Mouse (Mus musculus) brain, embryonic 14.5 days (tissue): ENCODE measurements around the gene Elf5.

Experiments
- CTCF ChIP-seq: fragments of 200-500 bp; IDR thresholded peaks from 2 replicates; pipeline ENCODE4 v1.5.1; 2012; ENCODE audit warnings: inconsistent platforms, mild to moderate bottlenecking, moderate library complexity, borderline replicate concordance; ENCODE audit not compliant: insufficient read depth, insufficient read length; ENCODE audit errors: extremely low read depth
- POLR2A ChIP-seq: fragments of 200-500 bp; IDR thresholded peaks from 2 replicates; pipeline ENCODE4 v1.6.1; 2012; ENCODE audit warnings: mild to moderate bottlenecking, inconsistent platforms, borderline replicate concordance; ENCODE audit not compliant: poor library complexity, insufficient read depth, insufficient read length, severe bottlenecking; ENCODE audit errors: extremely low read depth

- TF ChIP-seq CTCF, result no peak
- TF ChIP-seq POLR2A, result no peak
Observed at GRCm38 (mm10) chr2:103495633-103496418, 84.3 kb downstream of the Elf5 start.
